Mouse (Mus musculus) gastrocnemius, postnatal 14 days (tissue): ENCODE results near the gene Cntn4. TPM values are rescaled to one million over a fixed set of nuclear protein-coding genes. Genes with fewer than 3 reads are reported as not detected.

Experiments used
- DNase-seq: peaks from one replicate; pipeline ENCODE4 v3.0.0; 2021; ENCODE audit warnings: mixed read lengths
- intact Hi-C: fragments of 180-260 bp; cut with DNase I; formaldehyde crosslinking; loops from one replicate; pipeline ENCODE4 v1.15.1; 2025; ENCODE audit warnings: low total_unique reads
- long read RNA-seq, 2 experiments: library from polyadenylated mRNA; stranded (forward); transcript quantifications; one replicate each; pipeline ENCODE4 v2.0.0; 2021
- total RNA-seq, 2 experiments: library from RNA; stranded (reverse); gene quantifications; 2 replicates each; pipeline ENCODE4 v1.2.3; 2021

Gene Cntn4
- total RNA-seq = under 1 TPM; 0.09 to 0.14 TPM
- long read RNA-seq, experiment 1 = 0 reads
- long read RNA-seq, experiment 2 = 0 reads

DNA sequence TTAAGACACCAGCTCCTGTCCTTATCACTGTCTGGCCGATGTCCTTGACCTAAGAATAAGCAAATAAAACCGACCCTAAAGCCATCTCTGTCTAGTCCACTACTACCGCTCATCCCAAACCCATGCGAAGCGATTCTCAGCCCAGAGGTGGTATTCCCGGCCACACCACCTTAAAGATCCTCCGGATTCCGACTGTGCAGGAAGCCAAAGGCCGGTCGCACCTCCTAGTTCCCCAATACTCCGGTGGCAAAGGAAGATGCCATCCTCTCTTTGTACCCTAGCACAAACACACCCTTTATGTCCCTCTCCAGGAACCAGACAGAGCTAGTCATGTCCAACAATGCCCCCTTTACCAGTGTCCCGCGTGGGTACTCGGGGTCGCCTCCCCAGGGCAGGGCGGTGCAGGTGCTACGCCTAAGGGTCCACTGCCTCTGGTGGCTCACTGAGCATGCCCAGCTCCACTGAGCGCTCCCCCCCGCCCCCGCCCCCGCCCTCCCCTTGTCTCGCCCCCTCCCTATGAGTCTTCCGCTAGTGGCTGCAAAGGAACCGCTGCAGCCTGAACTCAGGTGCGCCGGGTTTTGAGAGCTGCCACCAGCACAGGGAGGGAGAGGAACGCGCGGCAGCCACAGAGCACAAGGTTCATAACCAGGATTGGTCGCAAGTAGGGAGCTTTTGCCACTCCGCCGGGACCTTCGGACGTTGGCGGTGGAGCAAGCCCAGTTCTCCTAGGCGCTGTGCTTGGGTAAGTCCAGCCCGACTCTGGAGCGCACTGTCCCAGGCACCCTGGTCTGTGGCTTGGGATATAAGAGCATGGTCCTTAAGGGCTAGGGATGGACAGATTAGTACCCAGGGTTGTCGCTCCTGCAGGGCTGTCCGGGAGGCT is at the start of gene Cntn4:
Cntn4 (plus strand) TSS at position 512 of the 883 bp plus-strand sequence.
- no peak for DNase-seq
- intact Hi-C loops = no loop called here

DNA sequence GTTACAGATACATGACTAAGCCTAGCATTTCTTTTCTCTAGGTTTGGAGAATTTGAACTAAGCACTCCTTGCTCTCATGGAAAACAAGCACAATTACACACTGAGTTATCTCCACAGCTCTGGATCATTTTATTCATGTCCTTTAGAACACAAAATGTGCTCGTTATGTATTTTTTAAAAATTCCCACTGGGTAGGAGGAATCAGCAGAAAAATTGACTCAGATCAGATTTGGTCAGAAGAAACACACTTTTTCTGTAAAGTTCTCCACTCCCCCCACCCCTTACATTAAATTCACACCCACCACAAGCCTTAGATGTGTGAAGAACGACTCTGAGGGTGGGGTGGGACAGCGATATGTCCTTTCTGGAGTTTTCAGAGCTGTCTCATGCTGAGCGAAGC is 3.2 kb upstream of the Cntn4 start:
- intact Hi-C loops = no loop called here
- DNase-seq = no peak

DNA sequence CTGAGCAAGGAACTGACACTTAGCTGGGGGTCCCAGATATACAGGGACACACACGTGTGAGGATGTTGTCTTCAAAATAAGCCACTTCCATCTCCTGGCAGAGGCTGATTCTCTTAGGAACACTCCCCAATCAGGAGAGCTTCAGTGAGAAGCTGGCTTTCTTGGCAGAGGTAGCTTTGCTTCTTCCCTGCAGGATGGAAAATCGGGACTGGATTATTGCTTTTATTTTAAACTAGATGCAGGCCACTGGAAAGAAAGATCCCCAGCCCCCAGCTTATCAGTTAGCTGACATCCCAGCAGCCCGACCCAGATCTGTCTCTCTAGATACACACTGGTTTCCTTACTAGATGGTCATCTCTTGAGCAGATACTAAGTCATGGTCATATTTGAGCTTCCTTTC is 2.4 kb upstream of the Cntn4 start:
- intact Hi-C loops = no loop called here

DNA sequence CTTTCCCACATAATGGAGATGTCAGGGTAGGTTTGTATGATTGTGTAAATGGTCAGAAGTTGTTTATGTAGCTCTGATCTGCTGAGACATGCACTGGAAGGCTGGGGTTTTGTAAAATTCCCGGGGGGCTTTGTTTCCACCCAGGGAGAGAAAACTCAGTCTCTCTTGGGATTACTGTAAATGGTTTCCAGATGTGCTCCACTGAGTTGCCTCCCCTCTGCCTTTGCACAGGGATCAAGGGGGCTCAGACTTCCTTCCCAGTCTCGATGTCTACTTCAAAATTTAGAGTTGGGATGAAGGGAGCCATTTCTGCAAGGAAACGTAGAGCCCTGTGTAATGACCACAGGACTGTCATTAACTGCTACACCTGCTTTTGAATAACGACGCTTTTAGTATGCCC is 823 bp upstream of the Cntn4 start:
- DNase-seq = no peak
- intact Hi-C loops = no loop called here

More for the DNA sequence above, 2.4 kb upstream of the Cntn4 start:
- no peak for DNase-seq

DNA sequence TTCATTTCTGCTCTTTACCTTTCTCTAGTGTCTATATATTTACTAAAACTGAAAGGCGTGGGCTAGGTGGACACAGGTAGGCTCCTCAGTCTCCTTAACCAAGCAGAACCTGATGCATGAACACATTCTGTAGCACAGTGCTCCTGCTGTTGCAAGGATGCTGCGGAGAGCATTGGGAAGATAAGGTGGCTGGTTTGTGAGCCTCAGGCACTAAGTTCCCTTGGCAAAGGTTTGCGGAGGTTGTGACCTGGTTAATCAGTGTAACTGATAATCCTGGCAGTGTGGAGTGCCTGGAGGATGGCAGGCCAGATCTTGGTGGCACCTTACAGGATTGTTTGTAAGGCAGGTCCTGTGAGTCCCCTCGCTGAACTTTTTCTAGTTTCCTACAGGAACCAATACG is 1.3 kb downstream of the Cntn4 start:
- DNase-seq = no peak
- intact Hi-C loops = no loop called here

DNA sequence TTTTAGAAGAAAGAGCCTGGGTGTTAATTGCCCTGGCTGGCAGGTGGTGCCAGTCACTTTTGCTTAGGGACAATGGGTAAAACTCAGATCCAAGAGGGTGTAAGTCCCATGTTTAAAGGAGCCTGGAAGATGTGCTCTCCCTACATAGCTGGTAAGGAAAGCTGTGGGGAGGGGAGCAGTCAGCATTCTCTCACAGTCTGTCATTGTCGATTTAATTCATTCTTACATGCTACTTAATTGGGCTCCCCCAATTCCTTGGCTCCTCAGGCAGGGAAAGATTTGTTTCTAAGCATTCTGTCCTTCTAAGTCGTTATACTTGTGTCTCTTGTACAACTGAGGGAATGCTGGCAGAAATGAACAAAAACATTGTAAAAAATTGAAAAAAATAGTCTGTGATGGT is 4.0 kb downstream of the Cntn4 start:
- intact Hi-C loops = no loop called here
- DNase-seq = no peak

DNA sequence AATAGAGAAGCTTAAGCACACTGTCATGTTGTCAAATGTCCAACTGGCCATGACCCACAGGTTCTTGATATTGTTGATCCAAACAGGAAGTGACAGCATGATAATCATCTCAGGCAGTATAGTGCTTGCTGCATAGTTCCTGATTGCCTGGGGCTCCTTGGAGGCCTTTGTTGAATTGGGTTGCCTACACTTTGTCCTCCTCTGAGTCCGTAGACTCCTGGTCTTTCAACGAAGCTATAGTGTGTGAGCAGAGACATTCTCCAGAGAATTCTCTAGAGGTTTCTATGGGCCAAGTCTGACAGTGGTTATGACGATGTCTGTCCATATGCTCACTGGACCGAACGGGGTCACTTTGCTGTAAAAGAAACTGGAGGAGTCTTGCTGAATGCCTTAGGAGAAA is 5.8 kb downstream of the Cntn4 start:
- DNase-seq = no peak
- intact Hi-C loops = no loop called here

DNA sequence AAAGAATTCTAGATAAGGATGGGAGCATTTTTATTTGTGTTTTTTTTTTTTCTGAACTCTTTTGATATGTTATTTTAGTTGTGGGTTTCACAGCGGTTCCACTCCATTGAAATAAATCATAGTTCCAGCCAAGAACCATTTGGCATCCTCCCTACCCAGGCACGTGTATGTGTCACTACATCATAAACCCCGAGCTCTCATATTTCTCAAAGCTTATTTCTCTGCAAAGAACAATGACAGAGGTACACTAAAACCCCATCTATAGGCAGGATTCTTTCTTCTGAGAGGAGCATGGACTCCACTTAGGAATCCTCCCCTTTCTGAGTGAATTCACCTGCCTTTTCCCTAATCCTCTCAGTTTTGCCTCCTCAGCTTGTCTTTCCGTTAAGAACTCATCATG is 6.7 kb downstream of the Cntn4 start:
- intact Hi-C loops = no loop called here
- DNase-seq = no peak

DNA sequence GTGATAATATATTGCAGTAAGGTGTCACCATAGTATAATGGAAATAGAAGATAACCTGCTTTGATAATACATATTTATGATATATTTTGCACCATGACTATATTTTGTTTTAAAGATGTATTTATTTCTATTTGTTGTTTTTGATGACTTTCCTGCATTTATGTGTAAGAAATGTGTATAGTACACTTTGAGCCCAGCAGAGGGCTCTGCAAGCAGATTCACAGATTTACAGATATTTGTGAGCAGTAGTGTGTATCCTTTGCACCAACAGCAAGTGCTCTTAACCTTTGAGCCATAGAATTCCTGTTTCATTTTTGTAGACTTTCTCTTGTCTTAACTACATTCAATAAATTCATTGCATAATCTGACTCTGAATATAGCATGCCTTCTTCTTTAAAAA is 10.7 kb downstream of the Cntn4 start:
- intact Hi-C loops = no loop called here

DNA sequence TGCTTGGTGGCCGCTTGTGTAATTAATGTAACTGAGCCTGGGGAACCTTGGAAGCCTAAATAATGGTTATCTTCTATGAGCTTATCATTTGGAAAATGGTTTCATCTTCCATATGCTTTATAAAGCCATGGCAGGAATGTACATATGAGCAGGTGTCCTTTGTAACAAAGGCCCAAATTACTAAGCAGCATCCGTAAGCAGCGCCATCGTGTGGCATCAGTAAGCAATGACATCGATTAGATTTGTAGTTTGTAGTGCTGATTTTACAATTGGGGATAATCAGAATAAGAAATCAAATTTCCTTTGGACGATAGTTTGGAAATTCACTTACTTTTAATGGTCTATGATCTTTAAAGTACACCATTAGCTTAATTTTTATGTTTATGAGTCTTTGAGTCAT is 64.6 kb downstream of the Cntn4 start:
- intact Hi-C loops = no loop called here
- no peak for DNase-seq

More for the DNA sequence above, 10.7 kb downstream of the Cntn4 start:
- no peak for DNase-seq

DNA sequence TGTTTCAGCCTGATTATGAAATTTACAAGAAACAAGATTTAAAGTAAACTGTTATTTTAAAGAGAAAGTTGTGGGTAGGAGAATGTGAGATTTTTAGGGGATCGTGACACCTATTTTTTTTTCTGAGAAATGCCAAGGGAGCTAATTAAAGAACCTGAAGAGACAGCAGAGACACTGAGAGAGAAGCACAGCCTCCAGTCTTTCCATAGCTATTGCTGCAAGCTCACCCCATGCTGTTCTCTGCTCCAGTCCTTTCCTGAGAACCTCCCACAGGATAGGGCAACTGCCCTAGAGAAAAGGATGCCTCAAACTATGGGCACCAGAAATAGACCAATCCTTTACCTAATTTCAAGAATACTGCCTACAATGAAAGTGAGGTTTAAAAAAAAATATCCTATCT is 103.2 kb downstream of the Cntn4 start:
- DNase-seq = no peak
- intact Hi-C loops = no loop called here

DNA sequence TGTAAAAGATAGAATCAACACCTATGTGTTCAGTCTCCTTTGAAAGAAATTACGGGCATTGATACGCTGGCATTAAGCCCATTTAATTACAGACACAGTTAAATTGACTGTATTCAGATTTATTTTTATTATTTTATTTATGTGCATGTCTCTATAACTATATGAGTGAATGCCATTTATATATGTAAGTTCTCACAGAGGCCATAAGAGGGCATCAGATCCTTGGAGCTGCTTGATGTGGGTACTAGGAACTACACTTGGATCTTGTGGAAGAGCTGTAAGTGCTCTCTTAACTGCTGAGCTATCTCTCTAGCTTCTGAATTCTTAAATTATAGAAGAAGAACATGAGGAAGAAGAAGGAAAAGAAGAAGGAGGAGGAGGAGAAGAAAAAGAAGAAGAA is 111.0 kb downstream of the Cntn4 start:
- intact Hi-C loops = no loop called here
- DNase-seq = no peak

DNA sequence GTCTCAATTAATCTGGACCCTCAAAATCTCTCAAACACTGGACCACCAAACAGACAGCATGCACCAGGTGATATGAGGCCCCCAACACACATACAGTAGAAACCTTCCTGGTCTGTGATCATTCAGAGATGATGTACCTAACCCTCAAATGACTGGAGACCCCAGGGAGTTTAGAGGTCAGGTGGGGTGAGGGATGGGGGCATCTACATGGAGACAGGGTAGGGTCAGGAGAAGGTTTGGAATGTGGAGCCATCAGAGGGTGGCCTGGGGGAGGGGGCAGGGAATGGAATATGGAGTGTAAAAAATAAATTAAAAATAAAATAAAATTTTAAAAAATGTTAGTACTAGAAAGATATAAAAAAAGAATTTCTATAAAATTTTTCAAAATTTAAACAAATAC is 157.6 kb downstream of the Cntn4 start:
- no peak for DNase-seq
- intact Hi-C loops = no loop called here

DNA sequence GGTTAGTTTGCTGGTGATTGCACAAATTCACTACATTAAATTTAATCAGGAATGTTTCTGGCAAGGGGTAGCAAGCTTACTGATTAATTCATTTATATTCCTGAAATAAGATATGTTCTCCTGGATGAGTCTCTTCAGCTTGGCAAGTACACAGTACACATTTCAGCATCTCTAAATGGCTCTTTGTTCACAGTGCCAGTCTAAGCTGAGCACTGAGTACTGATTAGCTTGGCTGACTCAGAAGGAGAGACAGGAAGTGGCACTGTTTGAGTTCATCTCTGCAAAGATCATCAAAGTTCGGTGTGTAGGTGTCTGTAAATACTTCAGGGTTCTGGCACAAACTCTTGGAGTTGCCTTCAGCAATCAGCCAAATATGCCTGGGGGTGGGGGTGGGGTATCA is 169.8 kb downstream of the Cntn4 start:
- DNase-seq = no peak
- intact Hi-C loops = no loop called here

DNA sequence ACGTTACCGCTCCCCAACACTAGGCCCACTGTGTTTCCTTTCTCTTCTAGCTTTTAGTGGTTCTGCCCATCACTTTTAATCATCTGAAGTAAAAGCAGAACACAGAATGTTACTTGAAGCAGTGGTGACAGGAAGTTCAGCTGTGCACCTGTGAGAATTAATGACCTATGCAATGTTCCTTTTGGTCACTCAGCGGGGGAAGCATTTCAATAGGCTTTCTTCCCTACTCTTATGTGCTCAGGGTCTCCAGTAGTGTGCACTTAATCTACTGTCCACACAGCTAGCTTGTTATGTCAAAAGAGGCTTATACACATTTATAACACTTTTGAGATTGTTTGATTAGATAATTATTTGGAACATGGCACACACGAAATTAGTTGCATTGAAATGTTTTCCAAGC is 215.4 kb downstream of the Cntn4 start:
- DNase-seq = no peak
- intact Hi-C loops = no loop called here

DNA sequence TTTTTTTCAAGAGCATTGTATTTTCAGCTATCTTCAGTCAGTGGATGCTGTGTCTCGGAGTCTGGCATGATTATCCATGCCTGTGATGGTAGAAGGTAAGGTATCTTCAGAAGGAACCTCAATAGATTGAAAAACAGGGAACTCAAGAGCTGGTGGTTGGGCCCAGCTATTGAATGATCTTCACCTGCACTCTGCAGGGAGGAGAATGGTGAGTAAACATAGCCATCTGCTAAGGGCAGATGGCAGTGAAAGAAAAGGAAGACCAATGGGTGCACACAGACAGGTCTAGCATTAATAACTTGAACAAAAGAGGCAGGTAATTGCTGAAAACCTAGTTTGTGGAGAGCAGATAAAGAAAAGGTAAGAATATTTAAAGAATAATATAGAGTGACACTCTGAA is 261.0 kb downstream of the Cntn4 start:
- intact Hi-C loops = no loop called here
- DNase-seq = no peak

DNA sequence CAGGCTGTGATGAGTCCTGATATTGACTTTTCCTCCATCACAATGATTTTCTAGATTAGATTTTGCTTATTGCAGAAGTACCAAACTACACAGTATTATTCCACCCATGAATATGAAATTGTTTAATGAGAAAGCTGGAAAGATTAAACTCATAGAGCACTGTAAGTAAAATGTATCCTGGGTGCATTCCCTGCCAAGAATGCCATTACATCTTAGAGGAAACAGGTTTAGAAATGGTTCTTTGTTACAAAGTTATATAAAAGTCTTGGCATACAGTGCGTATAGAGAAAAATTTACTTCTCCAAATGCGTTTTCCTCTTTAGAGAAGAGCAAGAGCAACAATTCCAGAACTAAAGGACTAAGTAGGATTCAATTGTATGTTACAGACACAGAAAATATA is 261.8 kb downstream of the Cntn4 start:
- no peak for DNase-seq
- intact Hi-C loops = no loop called here

DNA sequence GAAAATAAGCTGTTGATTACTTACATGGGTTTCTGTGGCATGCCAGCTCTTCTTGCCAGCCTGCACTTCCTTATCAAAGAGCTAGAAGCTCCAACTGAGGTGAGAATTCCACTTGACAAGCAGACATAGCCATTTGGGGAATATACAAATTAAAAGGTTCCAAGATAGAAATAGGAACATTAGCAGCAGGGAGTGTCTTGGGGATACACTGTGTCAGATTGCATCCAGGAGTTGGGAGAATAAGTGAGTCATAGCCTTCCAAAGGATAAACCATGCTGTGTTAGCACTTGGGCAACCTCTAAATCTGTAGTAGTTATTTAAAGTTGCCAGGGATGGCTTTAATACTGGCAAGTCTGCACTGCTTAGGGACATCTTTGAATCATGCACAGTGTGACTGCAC is 263.1 kb downstream of the Cntn4 start:
- no peak for DNase-seq
- intact Hi-C loops = no loop called here

DNA sequence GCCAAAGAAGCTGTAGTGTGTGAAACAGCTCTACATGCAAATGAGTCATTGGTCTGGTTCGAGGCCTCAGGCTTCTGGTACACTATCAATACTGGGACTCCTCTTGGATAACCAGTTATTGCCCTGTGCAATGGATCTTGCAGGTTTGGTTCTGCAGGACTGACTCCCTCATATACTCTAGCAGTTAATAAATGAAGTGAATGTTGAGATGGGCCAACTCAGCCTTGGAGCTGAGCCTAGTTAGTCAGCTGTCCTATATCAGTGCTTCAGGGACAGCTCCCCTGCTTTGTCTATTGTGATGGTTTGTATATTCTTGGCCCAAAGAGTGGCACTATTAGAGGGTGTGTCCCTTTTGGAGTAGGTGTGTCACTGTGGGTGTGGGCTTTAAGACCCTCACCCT is 314.0 kb downstream of the Cntn4 start:
- intact Hi-C loops = no loop called here
- DNase-seq = no peak

DNA sequence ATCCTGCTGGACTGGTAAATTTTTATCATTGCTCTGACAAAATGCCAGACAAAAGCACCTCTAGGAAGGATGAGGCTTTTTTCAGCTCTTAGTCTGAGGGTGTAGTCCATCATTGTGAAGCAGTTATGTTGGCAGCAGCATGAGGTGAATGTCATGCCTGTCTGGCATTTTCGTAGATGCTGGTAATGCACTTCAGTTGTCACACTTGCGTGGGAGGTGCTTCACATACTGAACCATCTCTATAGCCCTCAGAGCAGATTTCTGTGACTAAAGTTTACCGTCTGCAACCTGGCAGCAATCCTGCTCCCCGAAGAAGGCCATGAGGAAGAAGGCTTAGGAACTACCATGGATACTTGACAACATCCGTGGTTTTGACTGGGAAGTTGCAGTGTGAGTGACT is 335.6 kb downstream of the Cntn4 start:
- intact Hi-C loops = no loop called here
- no peak for DNase-seq

DNA sequence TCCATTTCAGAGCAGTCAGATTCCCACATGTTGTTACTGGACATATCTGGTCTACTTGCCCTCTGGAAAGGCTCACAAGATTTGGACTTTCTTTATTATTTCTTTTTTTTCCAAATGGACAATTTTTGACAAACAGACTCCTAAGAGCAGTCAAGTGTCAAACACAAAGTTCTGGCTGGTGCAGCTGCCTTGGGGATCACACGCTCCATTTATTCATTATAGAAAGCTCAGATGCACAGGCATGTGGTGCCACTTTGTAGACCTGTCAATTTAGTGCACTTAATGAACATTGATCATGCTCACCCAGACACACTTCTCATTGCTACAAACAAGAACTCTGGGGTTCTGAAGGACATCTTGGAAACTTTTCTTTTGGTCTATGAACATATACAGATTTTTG is 337.7 kb downstream of the Cntn4 start:
- no peak for DNase-seq
- intact Hi-C loops = no loop called here

DNA sequence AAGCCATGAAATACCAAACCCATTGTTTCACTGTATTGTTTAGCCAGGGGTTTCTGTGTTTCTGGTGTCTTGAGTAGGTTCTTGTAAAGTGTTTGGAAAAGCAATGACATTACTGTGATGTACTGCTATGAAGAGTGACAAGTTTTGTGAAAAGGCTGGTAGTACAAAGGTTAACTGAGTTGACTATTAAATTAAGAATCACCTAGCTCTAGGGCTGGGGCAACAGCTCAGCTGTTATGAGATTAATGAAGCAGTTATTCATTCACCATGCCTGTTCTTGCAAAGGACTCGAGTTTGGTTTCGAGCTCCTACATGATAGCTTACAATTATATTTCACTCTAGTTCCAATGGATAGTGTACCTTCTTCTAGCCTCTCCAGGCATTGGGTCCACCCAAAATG is 371.4 kb downstream of the Cntn4 start:
- DNase-seq = no peak
- intact Hi-C loops = no loop called here
